Mouse (Mus musculus) midbrain, embryonic 15.5 days (tissue): ENCODE data around the gene Rpl36. TPM values are rescaled to one million over a fixed set of nuclear protein-coding genes. Genes with fewer than 3 reads are reported as not detected.

ENCODE experiments used
- ATAC-seq: fragments of 200-750 bp; cut with Nextera tagmentation; replicated peaks from 2 replicates; pipeline ENCODE4 v1.8.0; 2017; ENCODE audit warnings: moderate TSS enrichment
- H3K27ac ChIP-seq: fragments of 300-500 bp; sonication (generic); 2 replicates; pipeline ENCODE4 v1.5.1; 2015; ENCODE audit warnings: mild to moderate bottlenecking, inconsistent platforms
- H3K27me3 ChIP-seq: fragments of 300-500 bp; sonication (generic); replicated peaks from 2 replicates; pipeline ENCODE4 v1.6.1; 2015; ENCODE audit warnings: inconsistent platforms
- H3K36me3 ChIP-seq: fragments of 300-500 bp; sonication (generic); replicated peaks from 2 replicates; pipeline ENCODE4 v1.6.1; 2015; ENCODE audit warnings: inconsistent platforms
- H3K4me1 ChIP-seq: fragments of 300-500 bp; sonication (generic); 2 replicates; pipeline ENCODE4 v1.6.1; 2015; ENCODE audit warnings: inconsistent platforms
- H3K4me2 ChIP-seq: fragments of 300-500 bp; sonication (generic); 2 replicates; pipeline ENCODE4 v1.6.1; 2015; ENCODE audit warnings: inconsistent platforms, mild to moderate bottlenecking, moderate library complexity
- H3K4me3 ChIP-seq: fragments of 300-500 bp; sonication (generic); 2 replicates; pipeline ENCODE4 v1.5.1; 2015; ENCODE audit warnings: mild to moderate bottlenecking, inconsistent platforms
- H3K9ac ChIP-seq: fragments of 300-500 bp; sonication (generic); 2 replicates; pipeline ENCODE4 v1.6.1; 2015; ENCODE audit warnings: mild to moderate bottlenecking, inconsistent platforms
- H3K9me3 ChIP-seq: fragments of 300-500 bp; sonication (generic); 2 replicates; pipeline ENCODE4 v1.6.1; 2016; ENCODE audit warnings: inconsistent platforms
- whole genome bisulfite sequencing: fragments of 180-500 bp; shearing (Covaris S2); methylation state at CpG from one replicate; pipeline ENCODE4 v1.1.7; 2015; ENCODE audit warnings: mixed read lengths; 5-methylcytosine and 5-hydroxymethylcytosine counted together
- polyA plus RNA-seq: library from polyadenylated mRNA; unstranded; fragments of >200 nt; fragmentation: Nextera tagmentation; extraction: Ambion mirVana; gene quantifications from 2 replicates; pipeline ENCODE4 v1.2.1, GENCODE M21; 2015

The Rpl36 gene
- polyA plus RNA-seq, 1 experiment from 2014 or later, result 926 TPM

GRCm38 (mm10) chr17:56588921-56589320 is 24.3 kb upstream of the Rpl36 start:
- Histone ChIP-seq H3K9ac (no peak overlapping the region), H3K4me2 (no peak overlapping the region), H3K27me3 (no peaks in the 10 kb centered on the region), H3K4me3 (no peak overlapping the region), H3K36me3 (peaks cover 32% of the 10 kb centered on the region), H3K4me1 (peaks cover 42% of the 10 kb centered on the region), H3K27ac (no peak overlapping the region), H3K9me3 (no peaks in the 10 kb centered on the region)
- WGBS, result 93% methylated on average over 4 of the region's 4 CpGs
- no peak for ATAC-seq

- Histone ChIP-seq H3K4me3 (no peak overlapping the region), H3K9ac (no peak overlapping the region), H3K27me3 (no peaks in the 10 kb centered on the region), H3K36me3 (peaks cover 67% of the 10 kb centered on the region), H3K4me1 (peaks cover 24% of the 10 kb centered on the region), H3K9me3 (no peaks in the 10 kb centered on the region), H3K27ac (no peak overlapping the region), H3K4me2 (no peak overlapping the region)
- no peak for ATAC-seq
Observed at GRCm38 (mm10) chr17:56592553-56592952, 20.7 kb upstream of the Rpl36 start.

DNA sequence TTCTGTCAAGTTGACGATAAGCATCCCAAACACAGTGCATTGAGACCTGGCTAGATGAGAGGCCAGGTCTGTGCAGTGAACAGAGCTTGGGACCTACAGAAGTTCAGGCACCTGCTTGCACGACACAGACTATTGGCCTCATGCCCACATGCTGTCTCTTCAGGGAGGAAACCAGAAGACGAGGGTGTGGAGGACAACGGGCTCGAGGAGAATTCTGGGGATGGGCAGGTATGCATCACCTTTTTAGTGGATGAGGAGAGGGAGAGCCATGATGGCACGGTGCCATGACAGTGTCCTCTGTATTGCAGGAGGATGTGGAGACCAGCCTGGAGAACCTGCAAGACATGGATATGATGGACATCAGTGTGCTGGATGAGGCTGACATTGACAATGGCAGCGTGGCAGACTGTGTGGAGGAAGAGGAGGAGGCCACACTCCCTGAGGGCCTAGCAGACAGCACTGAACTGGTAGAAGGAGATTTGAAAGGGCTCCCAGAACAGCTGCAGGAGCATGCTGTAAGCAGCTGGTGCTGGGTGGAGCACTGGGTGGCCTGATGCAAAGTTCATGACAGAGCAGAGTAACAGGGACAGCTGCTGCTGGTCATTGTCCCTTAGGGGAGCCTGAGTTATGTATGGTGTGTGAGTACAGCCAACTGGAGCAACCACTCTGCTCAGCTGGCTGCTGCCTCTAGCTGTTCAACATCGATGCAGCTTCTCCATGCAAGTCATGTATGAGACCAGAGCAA is 19.5 kb upstream of the Rpl36 start:
- Histone ChIP-seq H3K27me3 (no peaks in the 10 kb centered on the region), H3K9ac (no peak overlapping the region), H3K4me2 (no peak overlapping the region), H3K27ac (no peak overlapping the region), H3K4me3 (no peak overlapping the region), H3K9me3 (no peaks in the 10 kb centered on the region), H3K36me3 (peaks cover 64% of the 10 kb centered on the region), H3K4me1 (peaks cover 12% of the 10 kb centered on the region)
- ATAC-seq, result no peak
- 86% methylated on average over 8 of the region's 8 CpGs for WGBS

DNA sequence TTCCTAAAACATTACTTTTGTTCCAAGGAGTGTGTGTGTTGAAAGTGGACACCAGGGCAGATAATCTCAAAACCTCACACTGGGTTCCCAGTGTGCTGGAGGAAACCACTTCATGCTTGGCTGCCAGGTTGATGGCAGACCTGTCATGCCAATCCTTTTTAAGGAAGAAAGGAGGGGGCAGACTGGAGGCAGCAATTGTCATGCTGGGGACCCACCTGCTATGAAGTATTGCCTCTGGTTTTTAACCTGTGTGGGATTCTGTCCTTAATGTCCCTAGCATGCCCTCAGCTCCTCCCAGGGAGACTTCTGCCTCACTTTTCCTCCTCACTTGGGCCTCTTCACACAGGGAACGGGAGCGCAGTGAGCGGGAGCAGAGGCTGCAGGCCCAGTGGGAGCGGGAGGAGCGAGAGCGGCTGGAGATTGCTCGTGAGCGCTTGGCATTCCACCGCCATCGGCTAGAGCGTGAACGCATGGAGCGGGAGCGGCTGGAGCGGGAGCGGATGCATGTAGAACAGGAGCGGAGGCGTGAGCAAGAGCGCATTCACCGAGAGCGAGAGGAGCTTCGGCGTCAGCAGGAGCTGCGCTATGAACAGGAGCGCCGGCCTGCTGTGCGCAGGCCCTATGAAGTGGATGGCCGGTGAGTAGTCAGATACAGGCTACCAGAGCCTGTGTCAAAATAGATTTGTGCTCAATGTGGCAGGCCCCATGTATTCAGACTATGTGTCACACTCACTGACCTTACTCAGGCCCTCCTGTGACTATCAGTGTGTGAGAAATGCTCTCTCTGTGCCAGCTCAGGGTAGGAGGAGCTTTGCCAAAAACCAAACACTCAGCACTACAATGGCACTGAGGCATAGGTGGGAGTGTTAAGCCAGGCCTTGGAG is 9.8 kb upstream of the Rpl36 start:
- H3K4me2 ChIP-seq, result no peak overlapping the region
- H3K4me3 ChIP-seq, result no peak overlapping the region
- no peak overlapping the region for H3K27ac ChIP-seq
- no peaks in the 10 kb centered on the region for H3K9me3 ChIP-seq
- H3K36me3 ChIP-seq, result peaks cover 85% of the 10 kb centered on the region
- 96% methylated on average over 28 of the region's 28 CpGs for WGBS
- H3K4me1 ChIP-seq, result peaks cover 7% of the 10 kb centered on the region
- ATAC-seq, result no peak
- H3K9ac ChIP-seq, result no peak overlapping the region
- H3K27me3 ChIP-seq, result no peaks in the 10 kb centered on the region

DNA sequence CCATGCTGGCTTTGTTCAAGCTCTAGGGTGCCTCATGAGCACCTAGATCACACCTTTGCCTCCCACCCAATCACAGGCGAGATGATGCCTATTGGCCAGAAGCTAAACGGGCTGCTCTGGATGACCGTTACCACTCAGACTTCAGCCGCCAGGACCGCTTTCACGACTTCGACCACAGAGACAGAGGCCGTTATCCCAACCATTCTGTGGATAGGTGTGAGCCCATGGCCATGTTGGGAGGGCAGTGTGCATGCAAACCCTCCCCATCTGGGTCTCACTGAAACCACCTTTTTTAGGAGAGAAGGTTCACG is 9.2 kb upstream of the Rpl36 start:
- Histone ChIP-seq H3K36me3 (peaks cover 85% of the 10 kb centered on the region), H3K4me2 (no peak overlapping the region), H3K27ac (no peak overlapping the region), H3K9me3 (no peaks in the 10 kb centered on the region), H3K4me3 (no peak overlapping the region), H3K4me1 (peaks cover 13% of the 10 kb centered on the region), H3K9ac (no peak overlapping the region), H3K27me3 (no peaks in the 10 kb centered on the region)
- ATAC-seq, result no peak
- WGBS, result 92% methylated on average over 9 of the region's 9 CpGs

DNA sequence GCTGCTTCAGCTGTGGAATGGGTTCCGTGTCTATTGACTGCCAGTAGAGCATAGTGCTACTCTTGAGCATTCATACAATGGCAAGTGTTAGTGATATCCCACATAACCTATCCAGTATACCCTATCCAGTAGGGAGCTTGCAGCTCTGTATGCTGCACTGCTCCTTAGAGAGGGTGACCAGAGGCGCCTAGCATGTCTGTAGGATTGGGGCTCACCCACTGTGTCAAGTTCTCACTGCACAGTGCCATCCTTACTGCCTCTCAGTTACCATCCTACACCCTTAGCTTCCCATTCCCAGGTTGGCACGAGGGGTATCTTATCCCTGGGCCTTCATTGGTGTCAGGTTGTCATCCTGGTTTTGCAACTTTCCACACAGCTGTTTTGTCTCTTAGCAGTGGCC is 8.8 kb upstream of the Rpl36 start:
- Histone ChIP-seq H3K9me3 (no peaks in the 10 kb centered on the region), H3K4me2 (no peak overlapping the region), H3K4me1 (peaks cover 15% of the 10 kb centered on the region), H3K27me3 (no peaks in the 10 kb centered on the region), H3K4me3 (no peak overlapping the region), H3K27ac (no peak overlapping the region), H3K36me3 (peaks cover 81% of the 10 kb centered on the region), H3K9ac (no peak overlapping the region)
- 94% methylated on average over 3 of the region's 3 CpGs for WGBS
- no peak for ATAC-seq

GRCm38 (mm10) chr17:56605431-56605830 is 7.8 kb upstream of the Rpl36 start:
- Histone ChIP-seq H3K4me2 (no peak overlapping the region), H3K27me3 (no peaks in the 10 kb centered on the region), H3K4me3 (no peak overlapping the region), H3K4me1 (peaks cover 19% of the 10 kb centered on the region), H3K27ac (no peak overlapping the region), H3K9ac (no peak overlapping the region), H3K36me3 (peaks cover 71% of the 10 kb centered on the region), H3K9me3 (no peaks in the 10 kb centered on the region)
- 92% methylated on average over 9 of the region's 9 CpGs for WGBS
- ATAC-seq, result no peak

- Histone ChIP-seq H3K9ac (no peak overlapping the region), H3K27ac (no peak overlapping the region)
Observed at GRCm38 (mm10) chr17:56607521-56608062, 5.6 kb upstream of the Rpl36 start.

DNA sequence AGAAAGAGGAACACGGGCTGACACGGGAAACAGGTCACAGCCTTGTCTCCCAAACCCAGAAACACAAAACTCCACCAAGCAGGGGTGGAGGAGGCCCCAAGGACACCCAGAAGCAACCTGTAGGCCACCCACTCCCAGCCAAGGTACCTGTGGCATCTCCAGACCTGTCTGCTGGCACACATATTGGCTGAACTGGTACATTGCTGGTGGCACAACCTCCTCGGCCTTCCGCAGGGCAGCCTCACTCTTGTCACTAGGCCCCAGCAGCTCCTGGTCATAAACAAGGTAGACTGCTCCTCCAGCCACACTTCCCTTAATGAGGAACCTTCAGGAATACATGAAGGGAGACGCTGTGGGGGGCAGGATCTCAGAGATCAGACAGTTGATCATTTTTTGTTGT is 4.5 kb upstream of the Rpl36 start:
- no peaks in the 10 kb centered on the region for H3K27me3 ChIP-seq
- H3K4me3 ChIP-seq, result peak overlapping the region; percentile 58
- no peaks in the 10 kb centered on the region for H3K9me3 ChIP-seq
- H3K36me3 ChIP-seq, result peaks cover 39% of the 10 kb centered on the region
- no peak for ATAC-seq
- H3K9ac ChIP-seq, result peak overlapping the region; percentile 50
- peaks cover 24% of the 10 kb centered on the region for H3K4me1 ChIP-seq
- WGBS, result 59% methylated on average over 5 of the region's 5 CpGs
- H3K4me2 ChIP-seq, result peak overlapping the region; percentile 76
- H3K27ac ChIP-seq, result peak overlapping the region; percentile 75; the same call in 1 of the 2 replicates

More at GRCm38 (mm10) chr17:56607521-56608062, 5.6 kb upstream of the Rpl36 start:
- Histone ChIP-seq H3K4me3 (no peak overlapping the region), H3K4me1 (peaks cover 24% of the 10 kb centered on the region), H3K27me3 (no peaks in the 10 kb centered on the region), H3K9me3 (no peaks in the 10 kb centered on the region), H3K4me2 (no peak overlapping the region), H3K36me3 (peaks cover 51% of the 10 kb centered on the region)
- 75% methylated on average over 3 of the region's 3 CpGs for WGBS
- no peak for ATAC-seq

- under 1% methylated on average over 44 of the region's 44 CpGs for WGBS
- no peaks in the 10 kb centered on the region for H3K27me3 ChIP-seq
- peak; percentile 90 for ATAC-seq
- peaks cover 30% of the 10 kb centered on the region for H3K36me3 ChIP-seq
- peak within 1 kb of the TSS; percentile 50 for H3K9ac ChIP-seq
- peak within 1 kb of the TSS; percentile 58 for H3K4me3 ChIP-seq
- peak within 1 kb of the TSS; percentile 75 for H3K27ac ChIP-seq
- H3K4me1 ChIP-seq, result peaks cover 31% of the 10 kb centered on the region
- peak within 1 kb of the TSS; percentile 76 for H3K4me2 ChIP-seq
- no peaks in the 10 kb centered on the region for H3K9me3 ChIP-seq
Observed at GRCm38 (mm10) chr17:56609452-56610171, 3.6 kb upstream of the Rpl36 start, which contains the start of gene 2410015M20Rik. Gene 2410015M20Rik, minus strand, starts transcription at chr17:56609771.

DNA sequence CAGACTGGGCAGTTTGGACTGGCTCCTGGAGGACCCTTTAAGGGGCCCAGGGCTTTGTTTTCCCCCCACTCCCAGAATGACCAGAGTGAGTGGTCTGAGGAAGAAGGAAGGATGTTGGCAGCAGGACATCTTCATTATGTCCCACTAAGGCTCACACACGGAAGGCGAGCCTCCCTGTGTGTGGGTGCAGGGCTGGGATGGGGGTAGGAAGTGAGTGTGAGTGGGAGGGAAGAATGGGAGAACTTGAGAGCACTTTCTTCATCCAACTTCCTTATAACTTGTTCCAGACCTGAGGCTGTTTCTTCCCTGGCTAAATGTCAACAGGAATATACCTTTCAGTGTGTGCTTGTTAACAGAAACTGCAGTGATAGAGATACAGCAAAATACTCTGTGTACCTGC is 1.9 kb upstream of the Rpl36 start:
- no peaks in the 10 kb centered on the region for H3K9me3 ChIP-seq
- ATAC-seq, result no peak
- no peak overlapping the region for H3K27ac ChIP-seq
- no peaks in the 10 kb centered on the region for H3K27me3 ChIP-seq
- no peak overlapping the region for H3K9ac ChIP-seq
- no peak overlapping the region for H3K4me2 ChIP-seq
- peaks cover 37% of the 10 kb centered on the region for H3K4me1 ChIP-seq
- no peak overlapping the region for H3K4me3 ChIP-seq
- WGBS, result 69% methylated on average over 2 of the region's 2 CpGs
- peaks cover 16% of the 10 kb centered on the region for H3K36me3 ChIP-seq
